Mouse (Mus musculus) heart, postnatal 4 days (tissue): ENCODE results near the gene Sap18b. TPM values are rescaled to one million over a fixed set of nuclear protein-coding genes. Genes with fewer than 3 reads are reported as not detected.
"Not testable (repeated sequence)": the region's sequence is repeated elsewhere in the genome, so short reads cannot be mapped to it uniquely, and the experiment has no call there.

Experiments
- DNase-seq: peaks from one replicate; pipeline ENCODE4 v3.0.0; 2021
- total RNA-seq, 2 experiments: library from RNA; stranded (reverse); gene quantifications; 2 replicates each; pipeline ENCODE4 v1.2.3; 2021

Gene Sap18b
- total RNA-seq, 2 experiments from 2014 or later: 92.4 to 102 TPM

DNA sequence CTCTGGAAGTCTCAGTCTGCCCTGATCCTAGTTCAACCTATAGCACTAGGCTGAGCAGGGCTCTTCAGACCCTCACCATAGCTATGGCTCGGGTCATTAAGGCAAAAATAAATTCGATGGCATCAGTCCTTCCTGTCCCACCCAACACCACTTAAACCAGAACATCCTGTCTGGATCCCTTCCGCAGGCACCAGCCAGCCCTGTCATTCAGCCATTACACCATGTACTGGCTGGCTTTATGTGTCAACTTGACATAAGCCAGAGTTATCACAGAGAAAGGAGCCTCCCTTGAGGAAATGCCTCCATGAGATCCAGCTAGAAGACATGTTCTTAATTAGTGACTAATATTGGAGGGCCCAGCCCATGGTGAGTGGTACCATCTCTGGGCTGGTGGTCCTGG lies 2.4 kb upstream of the Sap18b start:
- DNase-seq: no peak

DNA sequence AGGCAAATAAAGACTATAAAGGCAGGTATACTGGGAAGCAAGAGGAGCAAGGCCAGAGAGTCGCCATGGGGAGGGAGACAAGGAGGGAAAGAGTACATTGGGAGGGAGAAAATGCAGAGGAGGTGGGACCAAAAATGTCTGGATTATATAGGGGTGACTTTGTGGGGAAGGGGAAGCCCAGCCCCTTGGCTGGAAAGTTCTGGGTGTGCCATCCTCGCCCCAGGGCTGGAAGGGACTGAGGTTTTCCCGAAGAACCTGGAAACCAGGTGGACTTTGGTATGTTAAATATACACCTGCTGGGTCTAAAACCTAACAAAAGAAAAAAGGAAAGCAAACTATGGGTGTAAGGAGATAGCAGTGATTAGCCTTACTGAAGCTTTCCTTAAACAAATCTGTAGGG lies 5.0 kb downstream of the Sap18b start:
- no peak for DNase-seq

DNA sequence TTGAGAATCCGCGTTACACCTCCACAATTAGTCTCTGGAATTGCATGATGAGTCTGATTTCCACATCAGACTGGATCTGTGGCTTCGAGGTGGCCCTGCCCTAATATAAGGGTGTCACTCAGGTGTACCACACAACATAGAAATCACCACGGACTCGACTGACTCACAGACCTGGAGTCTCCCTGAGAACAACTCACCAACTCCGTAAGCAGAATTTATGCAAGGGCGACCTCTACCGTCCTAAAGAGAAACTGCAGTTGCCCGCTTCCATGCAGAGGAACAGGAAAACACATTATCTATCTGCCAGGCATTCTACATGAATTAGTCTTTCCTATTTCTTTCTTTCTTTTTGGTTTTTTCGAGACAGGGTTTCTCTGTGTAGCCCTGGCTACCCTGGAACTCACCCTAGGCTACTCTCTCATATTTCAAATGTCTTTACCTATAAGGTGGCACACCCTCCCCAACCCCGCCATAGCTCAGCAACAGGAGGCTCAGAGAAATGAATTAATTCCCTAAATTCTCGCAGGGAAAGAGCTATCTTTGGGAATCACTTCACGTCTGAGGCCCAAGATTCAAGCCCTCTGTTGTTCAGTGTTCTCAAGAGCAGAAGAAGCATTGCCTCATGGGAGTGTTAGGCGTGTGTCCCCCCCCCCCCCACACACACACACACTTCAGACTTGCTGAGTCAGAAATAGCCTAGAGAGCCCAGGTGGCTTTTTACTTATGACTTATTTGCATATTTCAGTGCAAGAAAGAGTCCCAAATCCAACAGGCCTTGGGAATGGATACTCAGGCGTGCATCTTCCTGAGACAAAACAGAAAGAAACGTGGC lies 7.7 kb downstream of the Sap18b start:
- DNase-seq: peak; percentile 91

DNA sequence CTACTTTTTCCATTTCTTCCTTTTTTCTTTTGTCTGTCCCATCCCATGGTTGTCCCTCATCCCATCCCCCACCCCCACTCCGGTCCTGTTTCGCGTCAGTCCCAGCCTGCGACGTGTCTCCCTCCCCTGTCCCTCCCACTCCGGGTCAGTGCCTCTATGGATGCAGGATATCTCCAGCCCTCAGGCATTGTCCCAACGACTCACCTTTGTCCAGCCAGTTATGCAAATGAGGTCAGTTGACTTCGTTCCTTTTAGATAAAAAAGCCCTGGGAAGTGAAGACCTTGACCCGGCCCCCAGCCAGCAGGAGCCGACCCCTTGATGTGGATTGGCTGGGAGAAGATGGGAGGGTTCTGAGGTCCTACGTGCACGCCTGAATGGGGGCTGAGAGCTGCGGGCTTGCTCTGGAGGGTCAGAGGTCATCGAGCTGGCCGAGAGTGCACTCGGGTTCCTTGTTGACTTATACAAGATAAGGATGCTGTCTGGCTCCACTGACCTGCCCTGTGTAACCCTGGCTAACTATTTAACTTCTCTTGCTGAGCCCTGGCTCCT lies 8.4 kb downstream of the Sap18b start:
- peak; percentile 14 for DNase-seq

DNA sequence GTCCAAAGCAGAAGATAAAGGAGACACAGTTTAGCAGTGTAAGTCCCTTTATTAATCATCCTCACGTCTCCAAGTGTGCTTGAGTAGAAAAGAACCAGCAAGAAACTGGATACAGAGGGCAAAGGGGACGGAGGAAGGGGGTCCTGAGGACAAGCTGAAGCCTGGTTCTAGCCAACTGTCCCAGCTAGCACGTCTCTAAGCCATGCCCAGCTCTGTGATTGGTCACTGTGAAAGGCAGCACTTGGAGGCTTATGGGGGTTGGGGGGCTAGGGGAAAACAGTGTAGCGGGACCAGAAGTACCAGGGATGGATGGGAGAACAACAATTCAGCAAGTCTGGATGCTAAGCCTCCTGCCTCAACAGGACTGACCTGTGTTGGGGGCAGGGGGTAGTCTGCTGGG lies 10.7 kb downstream of the Sap18b start:
- DNase-seq: no peak

DNA sequence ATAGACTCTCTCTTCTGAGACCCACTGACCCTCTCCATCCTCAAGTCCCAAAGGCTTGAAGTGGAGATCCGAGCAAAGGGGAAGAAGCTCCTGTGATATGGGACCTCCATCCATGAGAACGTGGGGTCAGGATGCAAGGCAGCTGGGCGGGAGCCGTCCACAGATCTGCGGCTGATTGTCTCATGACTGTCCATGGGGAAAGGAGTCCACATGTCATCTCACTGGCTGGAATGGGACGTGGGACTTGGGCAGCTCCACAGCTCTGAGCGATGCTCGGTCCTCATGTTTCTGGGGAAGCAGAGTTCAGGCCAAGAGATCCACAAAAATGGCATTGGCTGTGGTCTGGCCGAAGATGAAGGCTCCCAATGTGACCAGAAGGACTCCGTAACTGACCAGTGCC lies 12.1 kb downstream of the Sap18b start:
- DNase-seq: no peak

DNA sequence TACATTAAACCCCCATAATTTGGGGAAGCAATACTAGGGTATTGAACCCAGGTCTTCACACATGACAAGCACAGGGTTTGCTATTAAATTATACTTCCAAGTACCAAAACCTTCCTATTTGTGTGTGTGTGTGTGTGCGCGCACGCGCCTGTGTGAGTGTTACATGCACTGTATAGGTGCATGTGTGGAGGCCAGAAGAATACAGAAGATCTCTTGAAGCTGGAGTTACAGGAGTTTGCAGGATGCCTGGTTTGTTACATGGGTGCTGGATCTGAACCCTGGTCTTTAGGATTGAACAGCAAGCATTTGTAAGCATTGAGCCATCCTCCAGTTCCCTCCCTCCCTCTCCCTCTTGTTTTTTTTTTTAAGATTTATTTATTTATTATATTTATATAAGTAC lies 14.1 kb downstream of the Sap18b start:
- no peak for DNase-seq

DNA sequence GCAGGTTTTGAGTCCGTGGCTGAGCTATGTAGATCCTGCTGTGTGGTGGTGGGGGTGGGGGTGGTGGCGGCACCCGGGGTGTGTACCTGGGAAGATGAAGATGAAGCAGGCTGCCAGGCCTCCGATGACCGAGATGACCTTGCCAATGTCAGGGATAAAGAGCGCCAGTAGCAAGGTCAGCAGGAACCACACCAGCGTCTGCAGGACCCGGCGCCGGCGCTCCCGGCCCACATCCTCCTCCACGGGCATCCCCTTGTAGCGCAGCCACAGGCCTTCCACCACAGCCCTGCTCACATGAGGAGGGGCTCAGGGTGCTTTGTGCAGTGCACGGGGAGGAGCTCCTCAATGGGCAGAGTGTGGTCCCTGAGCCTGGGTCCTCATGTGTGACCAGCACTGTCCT lies 16.3 kb downstream of the Sap18b start:
- DNase-seq: no peak

DNA sequence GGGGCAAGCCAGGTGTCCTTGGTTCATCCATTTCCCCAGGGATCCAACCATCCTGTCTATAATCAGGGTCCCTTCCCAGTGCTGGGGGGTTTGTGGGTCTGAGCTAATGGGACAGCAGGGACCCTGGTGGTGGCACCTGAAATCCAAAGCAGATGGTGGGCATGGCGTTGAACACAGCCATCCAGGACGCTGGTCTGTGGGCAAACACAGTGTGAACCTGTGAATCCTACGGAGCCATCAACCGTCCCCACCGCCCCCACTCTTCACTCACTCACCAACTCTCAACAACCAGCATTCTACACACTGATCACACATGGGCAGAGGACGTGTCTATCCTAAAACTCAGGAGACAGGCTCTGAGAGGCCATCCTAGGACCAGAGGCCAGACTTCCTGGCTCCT lies 18.8 kb downstream of the Sap18b start:
- DNase-seq: no peak

DNA sequence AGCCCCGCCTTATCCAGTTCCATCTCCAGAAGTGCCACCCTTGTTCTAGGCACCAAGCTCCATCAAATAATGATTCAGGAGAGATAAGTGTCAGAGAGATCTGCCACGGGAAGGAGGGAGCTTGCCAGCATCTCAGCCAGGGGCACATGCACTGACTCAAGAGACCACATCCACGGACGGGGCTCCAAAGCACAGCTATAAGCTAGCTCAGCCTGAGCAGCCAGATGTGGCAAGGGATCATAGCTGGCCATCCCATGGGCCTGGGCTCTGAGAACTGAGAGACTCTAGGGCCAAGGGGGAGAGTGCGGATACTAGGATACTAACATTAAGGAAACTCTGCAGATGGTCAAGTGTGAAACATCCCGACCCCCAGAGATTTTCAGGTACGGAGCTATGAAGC lies 19.9 kb downstream of the Sap18b start:
- no peak for DNase-seq

DNA sequence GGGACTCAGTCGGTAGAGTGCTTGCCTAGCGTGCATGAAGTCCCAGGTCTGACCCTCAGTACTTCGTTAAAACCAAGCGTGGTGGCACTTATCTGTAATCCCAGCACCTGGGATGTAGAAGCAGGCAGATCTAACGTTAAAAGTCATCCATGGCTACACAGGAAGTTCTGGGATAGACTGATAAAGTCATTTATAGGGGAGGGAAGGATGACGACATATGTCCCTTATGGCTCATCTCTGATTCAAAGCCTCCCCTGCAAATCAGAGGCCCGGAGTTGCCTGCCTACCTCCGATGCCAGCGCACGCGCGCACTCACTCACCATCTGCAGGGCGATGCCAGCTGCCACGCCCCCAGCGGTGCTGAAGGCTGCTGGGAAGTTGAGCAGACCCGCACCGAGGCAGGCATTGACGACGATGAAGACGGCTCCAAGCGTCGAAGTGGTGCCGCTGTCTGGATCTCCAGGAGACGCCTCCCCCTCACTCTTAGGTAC lies 23.0 kb downstream of the Sap18b start:
- DNase-seq: no peak

DNA sequence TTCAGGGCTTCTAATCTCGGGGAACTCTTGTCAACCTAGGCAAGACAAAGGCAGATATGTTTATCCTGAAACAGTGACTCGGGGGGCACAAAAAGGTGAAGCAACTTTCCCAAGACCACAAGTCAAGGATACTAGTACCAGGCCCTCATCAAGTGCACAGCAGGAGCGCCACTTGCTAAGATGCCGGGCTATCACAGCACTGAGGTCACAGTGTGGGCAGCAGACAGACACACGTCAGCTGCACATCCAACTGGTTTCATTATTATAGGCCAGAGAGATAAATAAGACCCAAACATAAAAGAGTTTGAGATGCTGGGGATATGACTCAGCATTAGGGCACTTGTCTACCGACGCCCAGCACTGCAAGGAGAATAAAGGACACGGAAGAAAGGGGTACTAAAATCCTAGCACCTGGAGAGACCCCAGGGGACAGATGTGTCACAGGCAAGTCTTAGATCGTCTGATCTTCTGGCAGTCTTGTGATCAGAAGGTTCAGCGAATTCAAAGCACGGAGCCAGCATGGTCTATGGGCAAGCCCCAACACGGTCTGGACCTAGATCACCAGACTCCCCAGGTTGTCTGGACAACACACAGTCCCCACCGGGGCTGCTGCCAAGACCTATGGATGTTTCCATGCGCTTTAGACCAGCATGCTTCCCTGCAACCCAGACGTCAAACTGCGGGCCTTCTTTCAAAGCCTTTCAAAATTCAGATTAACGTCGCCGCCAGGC lies 23.8 kb downstream of the Sap18b start:
- no peak for DNase-seq

DNA sequence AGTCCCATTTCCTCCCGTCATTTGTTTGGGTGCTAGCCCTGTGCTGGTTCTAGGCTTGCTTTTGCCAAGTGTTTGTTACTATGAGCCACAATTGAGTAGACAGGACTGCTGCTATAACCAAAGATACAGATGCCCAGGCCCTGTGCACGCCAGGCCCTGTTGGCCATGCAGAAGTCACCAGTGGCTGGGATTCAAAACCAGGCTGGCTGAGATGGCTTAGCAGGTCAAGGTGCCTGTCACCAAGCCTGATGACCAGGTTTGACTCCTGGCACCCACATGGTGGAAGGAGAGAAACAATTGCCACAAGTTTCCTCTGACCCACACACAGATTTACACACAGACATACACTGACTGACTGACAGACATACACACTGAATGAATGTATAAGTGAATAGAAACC lies 25.2 kb downstream of the Sap18b start:
- DNase-seq: no peak

DNA sequence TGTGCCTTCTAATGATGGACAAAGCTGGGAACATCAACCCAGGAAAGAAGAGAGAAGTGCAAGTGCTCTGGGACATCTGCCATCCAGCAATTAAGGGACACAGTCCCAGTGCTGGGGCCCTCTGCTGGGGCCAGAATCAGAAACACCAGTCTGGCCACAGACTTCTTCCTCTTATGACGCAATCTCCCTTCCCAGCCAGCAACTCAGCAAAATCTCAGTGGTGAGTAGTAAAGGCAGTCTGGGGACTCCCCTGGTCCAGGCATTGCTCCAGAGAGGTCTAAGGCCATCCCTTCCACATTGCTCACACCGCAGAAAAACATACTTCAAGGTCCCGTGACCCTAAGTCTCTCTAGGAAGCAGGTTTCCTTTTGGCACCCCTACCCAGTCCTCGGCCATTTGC lies 27.1 kb downstream of the Sap18b start:
- peak; percentile 23 for DNase-seq

DNA sequence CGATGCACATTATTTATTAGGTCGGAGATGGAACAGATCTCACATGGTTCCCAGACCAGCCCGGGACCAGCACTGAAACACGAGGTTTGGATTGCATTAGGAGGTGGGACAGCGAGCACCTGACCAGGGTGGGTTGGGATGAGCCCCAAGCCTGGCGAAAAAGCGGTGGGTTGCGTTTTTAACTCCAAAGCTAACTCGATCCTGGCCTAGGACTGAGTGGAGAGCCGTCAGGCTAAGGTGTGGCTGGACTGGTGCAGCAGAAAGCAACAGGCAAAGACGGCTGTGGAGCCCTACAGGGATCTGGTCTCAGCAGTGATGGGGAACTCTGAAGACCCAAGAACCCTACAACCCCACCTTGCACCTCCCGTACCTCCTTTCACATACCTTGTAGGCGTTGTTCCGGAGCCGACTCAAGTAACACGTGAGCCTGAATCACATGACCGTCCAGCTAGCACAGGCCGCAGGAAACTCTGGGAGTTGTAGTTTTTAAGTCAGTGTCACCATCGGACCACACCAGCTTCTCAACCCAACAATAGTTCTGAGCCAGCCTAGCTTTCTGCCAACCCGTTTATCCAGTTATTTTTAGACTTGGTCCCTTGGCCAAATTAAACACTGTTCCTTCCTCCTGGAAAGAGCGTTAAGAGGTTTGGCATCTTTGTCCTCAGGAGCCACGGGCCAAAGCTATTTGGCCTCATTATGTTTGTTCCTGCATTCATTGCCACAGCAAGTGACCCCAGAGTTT lies 28.1 kb downstream of the Sap18b start, which contains the start of gene Slc38a7:
Slc38a7 (minus strand) TSS at position 438 of the 742 bp plus-strand sequence.
- DNase-seq: peak; percentile 70

DNA sequence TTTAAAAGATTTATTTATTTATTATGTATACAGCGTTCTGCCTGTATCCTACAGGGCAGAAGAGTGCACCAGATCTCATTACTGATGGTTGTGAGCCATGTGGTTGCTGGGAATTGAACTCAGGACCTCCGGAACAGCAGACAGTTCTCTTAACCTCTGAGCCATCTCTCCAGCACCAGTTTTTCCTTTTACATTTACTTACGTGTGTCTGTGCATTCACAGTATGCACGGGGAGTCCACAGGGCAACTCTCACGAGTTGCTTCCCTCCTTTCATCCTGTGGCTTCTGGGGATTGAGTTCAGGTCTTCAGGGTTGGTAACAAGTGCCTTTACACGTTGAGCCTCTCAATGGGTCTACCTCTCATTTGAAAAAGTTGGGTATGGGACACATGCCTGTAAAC lies 29.0 kb downstream of the Sap18b start:
- no peak for DNase-seq

DNA sequence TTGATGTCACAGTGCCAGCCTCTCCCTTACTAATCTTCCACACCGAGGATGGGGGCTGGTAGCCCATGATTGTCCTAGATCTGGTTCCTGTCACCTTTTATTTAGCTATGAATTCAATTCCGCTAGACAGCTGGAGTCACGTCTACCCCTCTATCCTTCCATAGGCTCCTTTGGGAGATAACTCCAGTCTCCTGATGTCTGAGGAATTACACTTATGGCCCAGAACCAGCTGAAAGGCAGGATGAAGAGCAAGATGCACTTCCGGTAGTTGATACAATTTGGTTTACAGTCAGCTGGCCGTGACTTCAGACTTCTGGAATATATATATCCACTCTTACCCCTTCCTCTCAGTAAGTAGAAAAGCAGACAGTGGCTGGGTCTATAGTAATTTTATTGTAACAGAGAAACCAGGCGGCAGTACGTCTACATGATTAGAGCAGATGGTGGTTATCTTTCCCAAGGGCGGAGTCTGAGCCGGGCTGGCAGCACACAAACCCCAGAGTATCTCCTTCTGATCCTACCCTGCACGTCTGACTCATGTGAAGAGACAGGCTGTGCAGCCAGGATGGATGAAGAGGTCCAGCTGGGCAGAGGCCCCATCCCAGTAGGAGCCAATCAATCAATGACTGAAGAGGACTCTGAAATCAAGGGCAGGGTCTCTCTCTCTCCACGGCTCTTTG lies 38.8 kb downstream of the Sap18b start:
- DNase-seq: not testable (repeated sequence)

DNA sequence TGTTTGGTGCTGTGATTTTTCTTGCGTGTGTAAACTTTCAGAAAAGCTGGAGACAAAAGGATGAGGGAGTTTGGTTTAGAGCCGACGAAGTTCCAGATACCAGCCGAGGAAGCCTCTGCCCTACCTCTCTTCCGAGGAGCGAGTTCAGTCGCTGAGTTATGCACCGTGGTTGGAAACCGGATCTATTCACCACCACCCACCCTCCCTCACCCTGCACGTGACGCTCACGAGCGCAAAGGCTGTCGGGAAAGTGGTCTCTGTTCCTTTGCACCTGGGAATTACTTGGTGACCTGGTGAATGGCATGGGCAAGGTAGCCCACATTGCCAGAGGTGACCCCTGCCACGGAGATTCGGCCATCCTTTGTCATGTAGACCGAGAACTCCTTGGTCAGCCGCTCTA lies 39.7 kb downstream of the Sap18b start:
- DNase-seq: not testable (repeated sequence)

DNA sequence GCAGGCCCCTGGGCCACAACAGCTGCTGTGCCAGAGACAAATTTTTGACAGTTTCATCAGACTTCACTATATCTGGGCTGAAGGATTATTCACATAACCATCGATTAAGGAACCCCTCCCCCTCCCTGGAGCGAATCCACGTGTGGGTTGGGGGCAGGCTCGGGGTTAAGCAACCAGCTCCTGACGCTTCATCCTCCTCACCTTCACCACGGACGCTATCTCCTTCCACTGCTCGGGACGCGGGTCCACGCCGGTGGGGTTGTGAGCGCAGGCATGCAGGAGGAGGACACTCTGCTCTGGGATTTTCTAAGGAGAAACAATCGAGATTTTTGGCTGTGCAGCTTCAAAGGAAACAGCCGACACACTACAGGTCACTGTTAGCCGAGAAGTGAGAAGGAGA lies 46.5 kb downstream of the Sap18b start:
- no peak for DNase-seq

DNA sequence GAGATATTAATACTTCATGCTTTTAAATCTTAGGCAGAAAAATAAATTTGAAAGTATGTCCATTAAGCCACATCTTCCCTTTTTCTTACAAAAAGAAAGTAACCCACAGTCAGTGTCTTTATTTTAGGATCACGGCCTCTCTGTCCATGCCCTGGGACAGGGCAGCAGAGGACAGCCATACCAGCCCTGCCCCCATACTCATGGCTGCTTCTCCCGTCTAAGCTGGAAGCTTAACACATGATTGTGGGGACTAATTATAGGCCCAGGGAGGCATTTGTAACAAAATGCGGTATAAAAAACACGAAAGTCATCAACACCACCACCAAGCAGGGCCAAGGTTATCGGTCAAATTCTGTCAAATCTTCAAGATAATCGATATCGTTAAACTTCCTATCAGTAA lies 50.1 kb downstream of the Sap18b start:
- peak; percentile 41 for DNase-seq
